Mouse (Mus musculus): Measurements from ENCODE around the gene Tmigd3.

DNA sequence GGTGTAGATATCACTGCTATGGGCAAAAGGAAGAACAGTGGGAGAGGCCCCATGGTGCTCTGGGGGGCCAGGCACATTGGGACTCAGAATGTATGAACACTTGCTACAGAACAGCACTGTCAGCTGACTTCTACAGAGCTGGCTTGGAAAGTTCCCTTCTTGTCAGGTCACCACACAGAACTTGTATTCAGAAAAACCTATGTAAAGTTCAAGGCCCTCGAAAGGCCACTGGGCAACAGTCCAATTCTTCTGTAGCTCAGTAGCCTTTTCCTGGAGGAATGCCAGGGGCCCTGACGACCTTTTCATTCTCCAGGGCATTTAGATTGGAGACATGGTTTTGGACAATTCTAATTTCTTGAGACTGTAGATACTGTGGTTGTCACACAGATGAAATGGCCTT lies 2.6 kb upstream of the Tmigd3 start:
- TF ChIP-seq CTCF (IDR thresholded peaks at IDR 0.05; ENCODE audit: borderline replicate concordance, insufficient read depth, low read depth, low read length) (no peak), POLR2A (IDR thresholded peaks at IDR 0.05; ENCODE audit: borderline replicate concordance, insufficient read depth, low read length) (no peak)

Measured in cerebellum, adult 2 months (tissue).